Mouse (Mus musculus) kidney, adult 2 months (tissue): Measurements from ENCODE around the gene Rps6ka1.
"Not testable (repeated sequence)": the region's sequence is repeated elsewhere in the genome, so short reads cannot be mapped to it uniquely, and the experiment has no call there.

Experiments used
- CTCF ChIP-seq: fragments of 200-500 bp; conservative IDR thresholded peaks from 2 replicates; pipeline ENCODE4 v1.5.1; 2011; ENCODE audit warnings: low read depth, mild to moderate bottlenecking, control low read depth, low read length, moderate library complexity, mixed read lengths; ENCODE audit not compliant: insufficient read depth, insufficient read length
- POLR2A ChIP-seq: fragments of 200-500 bp; IDR thresholded peaks from one replicate; pipeline ENCODE4 v1.6.1; 2011; ENCODE audit warnings: low read depth, low read length, control low read depth

DNA sequence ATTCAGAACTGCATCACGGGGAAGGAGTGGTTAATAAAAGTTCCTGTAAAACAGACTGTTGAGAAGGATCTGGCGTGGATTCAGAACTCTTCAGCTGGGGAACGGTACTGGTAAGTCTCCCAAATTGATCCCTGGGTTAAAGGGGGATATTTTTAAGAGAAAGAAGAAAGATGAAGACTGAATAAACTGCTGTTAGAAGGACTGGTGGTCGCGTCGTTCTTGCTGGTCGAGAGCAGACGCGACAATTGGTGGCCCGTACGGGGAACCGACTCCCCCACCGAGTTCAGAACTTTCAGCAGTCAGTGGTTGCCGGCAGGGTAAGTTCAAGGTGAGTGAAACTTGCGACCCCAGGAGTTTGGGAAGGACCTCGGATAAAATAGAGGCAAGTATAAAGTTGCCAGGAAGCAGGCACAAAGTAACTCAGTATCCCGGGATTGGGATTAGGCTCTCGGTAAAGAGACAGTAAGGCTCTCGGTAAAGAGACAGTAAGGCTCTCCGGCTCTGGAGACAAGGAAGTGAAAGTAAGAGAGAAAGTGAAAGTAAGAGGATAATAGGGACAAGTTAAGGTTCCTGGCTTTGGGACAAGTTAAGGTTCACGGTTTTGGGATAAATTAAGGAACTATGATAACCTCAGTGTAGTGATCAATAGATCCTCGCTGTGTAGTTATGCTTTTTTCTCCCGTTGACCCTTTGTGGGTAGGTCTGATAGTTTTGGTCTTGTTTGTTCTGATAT, 30.7 kb upstream of the Rps6ka1 start:
- TF ChIP-seq CTCF, POLR2A: not testable (repeated sequence)
